Mouse (Mus musculus): Measurements from ENCODE around the gene Rft1. TPM values are rescaled to one million over a fixed set of nuclear protein-coding genes. Genes with fewer than 3 reads are reported as not detected.

The Rft1 gene
- polyA plus RNA-seq, 1 experiment from 2014 or later = 17.6 TPM

GRCm38 (mm10) chr14:30634418-30634817 is 19.7 kb upstream of the Rft1 start:
- no peak overlapping the region for H3K27ac ChIP-seq (ENCODE audit: low read length)
- H3K36me3 ChIP-seq (ENCODE audit: control insufficient read depth, insufficient read depth, low read length) = no peaks in the 10 kb centered on the region
- peaks cover 8% of the 10 kb centered on the region; the same call in 1 of the 2 replicates for H3K4me1 ChIP-seq (ENCODE audit: control insufficient read depth, insufficient read depth, low read length)
- ATAC-seq (ENCODE audit: insufficient number of reproducible peaks, insufficient read depth, low FRiP score, low read depth) = no peak
- no peak overlapping the region for H3K9ac ChIP-seq (replicated peaks; ENCODE audit: low read depth, low read length)
- H3K27me3 ChIP-seq (ENCODE audit: control insufficient read depth, insufficient read depth, low read length) = no peaks in the 10 kb centered on the region
- no peak overlapping the region for H3K4me2 ChIP-seq (replicated peaks; ENCODE audit: low read depth, low read length)
- no peak overlapping the region for H3K4me3 ChIP-seq (ENCODE audit: low read depth, low read length)
- no peaks in the 10 kb centered on the region for H3K9me3 ChIP-seq (ENCODE audit: control insufficient read depth, low read depth, low read length)
- WGBS = 81% methylated on average over 1 of the region's 1 CpGs

GRCm38 (mm10) chr14:30635219-30635910 is 18.8 kb upstream of the Rft1 start:
- 71% methylated on average over 13 of the region's 13 CpGs for WGBS
- Histone ChIP-seq H3K9me3 (ENCODE audit: control insufficient read depth, low read depth, low read length) (no peaks in the 10 kb centered on the region), H3K27me3 (ENCODE audit: control insufficient read depth, insufficient read depth, low read length) (no peaks in the 10 kb centered on the region), H3K4me3 (ENCODE audit: low read depth, low read length) (no peak overlapping the region), H3K27ac (ENCODE audit: low read length) (no peak overlapping the region), H3K9ac (replicated peaks; ENCODE audit: low read depth, low read length) (no peak overlapping the region), H3K4me2 (replicated peaks; ENCODE audit: low read depth, low read length) (no peak overlapping the region), H3K4me1 (ENCODE audit: control insufficient read depth, insufficient read depth, low read length) (peaks cover 8% of the 10 kb centered on the region; the same call in 1 of the 2 replicates), H3K36me3 (ENCODE audit: control insufficient read depth, insufficient read depth, low read length) (no peaks in the 10 kb centered on the region)
- ATAC-seq (ENCODE audit: insufficient number of reproducible peaks, insufficient read depth, low FRiP score, low read depth) = no peak

DNA sequence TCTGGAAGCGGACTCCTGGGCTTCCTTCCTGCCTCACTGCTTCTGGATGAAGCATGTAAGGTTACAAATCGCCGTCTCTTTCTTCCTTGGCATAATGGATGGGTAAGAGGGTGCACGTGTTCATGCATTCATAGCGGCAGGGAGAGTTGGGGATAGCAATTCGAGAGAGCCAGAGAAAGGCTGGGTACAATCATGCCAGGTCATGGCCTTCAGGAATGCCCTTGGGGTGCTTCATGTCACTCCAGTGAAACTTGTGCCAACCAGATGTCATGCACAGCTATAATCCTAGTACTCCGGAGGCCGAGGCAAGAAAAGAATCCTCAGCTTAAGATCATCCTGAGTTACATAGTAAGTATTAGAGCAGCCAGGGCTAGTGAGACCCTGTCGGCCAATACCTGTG is 17.7 kb upstream of the Rft1 start:
- no peak overlapping the region for H3K27ac ChIP-seq (ENCODE audit: low read length)
- no peak for ATAC-seq (ENCODE audit: insufficient number of reproducible peaks, insufficient read depth, low FRiP score, low read depth)
- H3K27me3 ChIP-seq (ENCODE audit: control insufficient read depth, insufficient read depth, low read length) = no peaks in the 10 kb centered on the region
- no peaks in the 10 kb centered on the region for H3K36me3 ChIP-seq (ENCODE audit: control insufficient read depth, insufficient read depth, low read length)
- H3K4me2 ChIP-seq (replicated peaks; ENCODE audit: low read depth, low read length) = no peak overlapping the region
- no peaks in the 10 kb centered on the region for H3K9me3 ChIP-seq (ENCODE audit: control insufficient read depth, low read depth, low read length)
- H3K4me3 ChIP-seq (ENCODE audit: low read depth, low read length) = no peak overlapping the region
- peaks cover 8% of the 10 kb centered on the region; the same call in 1 of the 2 replicates for H3K4me1 ChIP-seq (ENCODE audit: control insufficient read depth, insufficient read depth, low read length)
- no peak overlapping the region for H3K9ac ChIP-seq (replicated peaks; ENCODE audit: low read depth, low read length)
- WGBS = 84% methylated on average over 9 of the region's 9 CpGs

- Histone ChIP-seq H3K27ac (ENCODE audit: low read length) (no peak overlapping the region), H3K9ac (replicated peaks; ENCODE audit: low read depth, low read length) (no peak overlapping the region), H3K4me3 (ENCODE audit: low read depth, low read length) (no peak overlapping the region), H3K4me2 (replicated peaks; ENCODE audit: low read depth, low read length) (no peak overlapping the region), H3K27me3 (ENCODE audit: control insufficient read depth, insufficient read depth, low read length) (no peaks in the 10 kb centered on the region), H3K36me3 (ENCODE audit: control insufficient read depth, insufficient read depth, low read length) (no peaks in the 10 kb centered on the region), H3K9me3 (ENCODE audit: control insufficient read depth, low read depth, low read length) (no peaks in the 10 kb centered on the region), H3K4me1 (ENCODE audit: control insufficient read depth, insufficient read depth, low read length) (peaks cover 5% of the 10 kb centered on the region; the same call in 1 of the 2 replicates)
- 90% methylated on average over 2 of the region's 2 CpGs for WGBS
- ATAC-seq (ENCODE audit: insufficient number of reproducible peaks, insufficient read depth, low FRiP score, low read depth) = no peak
Measured at GRCm38 (mm10) chr14:30637087-30637486, 17.1 kb upstream of the Rft1 start.

DNA sequence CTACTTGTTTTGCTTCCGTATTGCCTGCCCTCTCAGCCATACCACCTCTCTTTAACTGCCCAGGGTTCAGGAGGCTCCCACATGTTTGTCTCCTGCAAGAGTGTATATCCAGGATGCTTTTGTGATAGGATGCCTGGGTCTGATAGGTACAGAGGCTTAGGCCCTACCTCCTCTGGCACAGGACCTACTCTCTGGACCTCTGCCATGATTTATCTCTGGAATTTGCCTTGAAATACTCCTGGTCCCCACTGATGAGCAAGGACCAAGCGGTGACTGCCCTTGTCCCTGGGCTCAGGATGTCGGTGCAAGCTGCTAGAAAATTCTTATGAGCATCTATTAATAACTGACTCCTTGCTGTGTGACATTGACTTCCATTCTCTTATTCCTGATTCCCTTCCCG is 16.2 kb upstream of the Rft1 start:
- Histone ChIP-seq H3K4me3 (ENCODE audit: low read depth, low read length) (no peak overlapping the region), H3K27me3 (ENCODE audit: control insufficient read depth, insufficient read depth, low read length) (no peaks in the 10 kb centered on the region), H3K4me1 (ENCODE audit: control insufficient read depth, insufficient read depth, low read length) (no peaks in the 10 kb centered on the region), H3K9me3 (ENCODE audit: control insufficient read depth, low read depth, low read length) (no peaks in the 10 kb centered on the region), H3K9ac (replicated peaks; ENCODE audit: low read depth, low read length) (no peak overlapping the region), H3K36me3 (ENCODE audit: control insufficient read depth, insufficient read depth, low read length) (no peaks in the 10 kb centered on the region), H3K27ac (ENCODE audit: low read length) (no peak overlapping the region), H3K4me2 (replicated peaks; ENCODE audit: low read depth, low read length) (no peak overlapping the region)
- 85% methylated on average over 4 of the region's 4 CpGs for WGBS
- ATAC-seq (ENCODE audit: insufficient number of reproducible peaks, insufficient read depth, low FRiP score, low read depth) = no peak

DNA sequence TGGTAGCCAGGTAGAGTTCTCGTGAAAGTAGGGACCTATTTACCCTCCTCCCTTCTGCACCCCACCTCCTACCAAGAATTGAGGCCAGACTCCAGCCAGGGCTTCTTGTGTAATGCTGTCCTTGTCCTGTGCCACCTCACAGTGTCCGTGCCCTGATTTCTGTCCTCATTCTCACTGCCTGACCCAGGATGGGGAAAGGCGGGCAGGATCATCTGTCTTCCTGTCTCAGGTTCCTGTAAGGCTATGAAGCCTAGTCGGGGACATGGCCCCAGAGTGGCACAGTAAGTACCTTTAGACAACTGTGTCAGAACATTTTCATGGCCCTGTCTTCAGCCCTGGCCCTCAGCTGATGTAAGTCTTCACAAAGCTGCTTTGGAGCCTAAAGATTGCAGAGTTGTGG is 15.5 kb upstream of the Rft1 start:
- Histone ChIP-seq H3K36me3 (ENCODE audit: control insufficient read depth, insufficient read depth, low read length) (no peaks in the 10 kb centered on the region), H3K27ac (ENCODE audit: low read length) (no peak overlapping the region), H3K9ac (replicated peaks; ENCODE audit: low read depth, low read length) (no peak overlapping the region), H3K9me3 (ENCODE audit: control insufficient read depth, low read depth, low read length) (no peaks in the 10 kb centered on the region), H3K4me3 (ENCODE audit: low read depth, low read length) (no peak overlapping the region), H3K27me3 (ENCODE audit: control insufficient read depth, insufficient read depth, low read length) (no peaks in the 10 kb centered on the region), H3K4me2 (replicated peaks; ENCODE audit: low read depth, low read length) (no peak overlapping the region), H3K4me1 (ENCODE audit: control insufficient read depth, insufficient read depth, low read length) (no peaks in the 10 kb centered on the region)
- 69% methylated on average over 4 of the region's 4 CpGs for WGBS
- ATAC-seq (ENCODE audit: insufficient number of reproducible peaks, insufficient read depth, low FRiP score, low read depth) = no peak

DNA sequence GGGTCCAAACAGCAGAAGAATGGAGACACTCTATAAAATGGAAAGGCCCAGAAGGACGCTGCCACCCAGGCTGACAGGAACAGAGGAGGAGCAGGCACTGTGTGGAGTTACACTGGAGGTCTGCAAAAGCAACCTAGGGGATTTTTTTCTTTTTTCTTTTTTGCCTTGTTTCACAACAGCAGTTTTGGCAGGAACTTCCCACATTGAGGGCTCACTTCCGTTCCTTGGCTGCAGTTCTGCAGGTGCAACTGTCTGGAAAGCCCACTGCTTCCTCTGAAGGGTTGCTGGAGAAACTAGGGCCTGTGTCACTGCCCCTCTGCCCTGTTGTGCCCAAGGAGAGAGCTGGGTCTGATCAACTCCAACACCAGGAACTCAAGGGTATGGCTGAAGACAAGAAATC is 12.4 kb upstream of the Rft1 start:
- Histone ChIP-seq H3K9ac (replicated peaks; ENCODE audit: low read depth, low read length) (no peak overlapping the region), H3K27ac (ENCODE audit: low read length) (no peak overlapping the region), H3K4me3 (ENCODE audit: low read depth, low read length) (no peak overlapping the region), H3K36me3 (ENCODE audit: control insufficient read depth, insufficient read depth, low read length) (no peaks in the 10 kb centered on the region), H3K4me2 (replicated peaks; ENCODE audit: low read depth, low read length) (no peak overlapping the region), H3K9me3 (ENCODE audit: control insufficient read depth, low read depth, low read length) (no peaks in the 10 kb centered on the region), H3K27me3 (ENCODE audit: control insufficient read depth, insufficient read depth, low read length) (no peaks in the 10 kb centered on the region), H3K4me1 (ENCODE audit: control insufficient read depth, insufficient read depth, low read length) (no peaks in the 10 kb centered on the region)
- 65% methylated on average over 2 of the region's 2 CpGs for WGBS
- no peak for ATAC-seq (ENCODE audit: insufficient number of reproducible peaks, insufficient read depth, low FRiP score, low read depth)

DNA sequence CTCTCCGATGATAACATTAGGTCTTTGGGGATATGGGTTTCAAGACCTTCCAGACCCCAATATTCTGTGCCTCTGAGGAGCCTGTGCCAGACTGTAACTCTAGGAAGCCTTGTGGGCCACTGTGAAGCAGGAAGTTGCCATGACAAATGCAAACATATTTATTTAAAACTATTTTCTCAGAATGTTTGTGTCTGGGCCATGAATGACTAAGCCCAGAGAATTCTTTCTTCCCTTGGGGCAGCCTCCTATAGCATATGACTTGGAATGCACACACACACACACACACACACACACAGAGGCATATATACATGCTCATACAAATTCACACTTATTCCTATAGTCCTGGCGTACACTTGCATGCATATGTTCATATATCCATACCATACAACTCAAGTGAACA is 10.1 kb upstream of the Rft1 start:
- H3K4me3 ChIP-seq (ENCODE audit: low read depth, low read length) = no peak overlapping the region
- no peak overlapping the region for H3K4me2 ChIP-seq (replicated peaks; ENCODE audit: low read depth, low read length)
- H3K36me3 ChIP-seq (ENCODE audit: control insufficient read depth, insufficient read depth, low read length) = no peaks in the 10 kb centered on the region
- H3K9ac ChIP-seq (replicated peaks; ENCODE audit: low read depth, low read length) = no peak overlapping the region
- WGBS = 92% methylated on average over 2 of the region's 2 CpGs
- H3K27ac ChIP-seq (ENCODE audit: low read length) = no peak overlapping the region
- H3K27me3 ChIP-seq (ENCODE audit: control insufficient read depth, insufficient read depth, low read length) = no peaks in the 10 kb centered on the region
- no peak for ATAC-seq (ENCODE audit: insufficient number of reproducible peaks, insufficient read depth, low FRiP score, low read depth)
- H3K4me1 ChIP-seq (ENCODE audit: control insufficient read depth, insufficient read depth, low read length) = no peaks in the 10 kb centered on the region
- no peaks in the 10 kb centered on the region for H3K9me3 ChIP-seq (ENCODE audit: control insufficient read depth, low read depth, low read length)

GRCm38 (mm10) chr14:30645066-30645465 is 9.1 kb upstream of the Rft1 start:
- Histone ChIP-seq H3K4me2 (replicated peaks; ENCODE audit: low read depth, low read length) (no peak overlapping the region), H3K9me3 (ENCODE audit: control insufficient read depth, low read depth, low read length) (no peaks in the 10 kb centered on the region), H3K4me3 (ENCODE audit: low read depth, low read length) (no peak overlapping the region), H3K9ac (replicated peaks; ENCODE audit: low read depth, low read length) (no peak overlapping the region), H3K36me3 (ENCODE audit: control insufficient read depth, insufficient read depth, low read length) (no peaks in the 10 kb centered on the region), H3K27ac (ENCODE audit: low read length) (no peak overlapping the region), H3K27me3 (ENCODE audit: control insufficient read depth, insufficient read depth, low read length) (no peaks in the 10 kb centered on the region), H3K4me1 (ENCODE audit: control insufficient read depth, insufficient read depth, low read length) (no peaks in the 10 kb centered on the region)
- no peak for ATAC-seq (ENCODE audit: insufficient number of reproducible peaks, insufficient read depth, low FRiP score, low read depth)
- 57% methylated on average over 8 of the region's 8 CpGs for WGBS

Measured in stomach, embryonic 14.5 days (tissue).